Mouse (Mus musculus) neural tube, postnatal 0 days (tissue): Measurements from ENCODE around the gene Olfr1225. TPM values are rescaled to one million over a fixed set of nuclear protein-coding genes. Genes with fewer than 3 reads are reported as not detected.

Experiments used
- polyA plus RNA-seq: library from polyadenylated mRNA; unstranded; fragments of >200 nt; fragmentation: Nextera tagmentation; extraction: Ambion mirVana; gene quantifications from 2 replicates; pipeline ENCODE4 v1.2.1, GENCODE M21; 2015

Olfr1225 gene
- polyA plus RNA-seq, result not detected in 2 replicates

GRCm38 (mm10) chr2:89174569-89174968 lies at the start of gene Olfr1225:
Gene Olfr1225, minus strand, starts transcription at chr2:89174669.

GRCm38 (mm10) chr2:89199948-89200347 lies 25.5 kb upstream of the Olfr1225 start, which contains the start of gene Olfr1226:
Gene Olfr1226, minus strand, starts transcription at chr2:89200048.

GRCm38 (mm10) chr2:89163991-89164390 lies 10.5 kb downstream of the Olfr1225 start, which contains the start of gene Olfr1224-ps1:
Gene Olfr1224-ps1, minus strand, starts transcription at chr2:89164091.

GRCm38 (mm10) chr2:89151460-89151859 lies 23.0 kb downstream of the Olfr1225 start, which contains the start of gene Olfr1223:
Gene Olfr1223, minus strand, starts transcription at chr2:89151560.

GRCm38 (mm10) chr2:89132954-89133353 lies 41.5 kb downstream of the Olfr1225 start, which contains the start of gene Olfr1222:
Gene Olfr1222, minus strand, starts transcription at chr2:89133054.

Other genes with a start within 250 kb of the Olfr1225 start
- not detected in 2 replicates for gene Olfr1211, start 236.6 kb downstream of the Olfr1225 start, polyA plus RNA-seq
- gene Olfr1212, start 220.7 kb downstream of the Olfr1225 start, polyA plus RNA-seq, result not detected in 2 replicates
- not detected in 2 replicates for gene Gm13762, start 194.4 kb downstream of the Olfr1225 start, polyA plus RNA-seq
- not detected in 2 replicates for gene Olfr1214, start 182.0 kb downstream of the Olfr1225 start, polyA plus RNA-seq
- not detected in 2 replicates for gene Olfr1215, start 167.7 kb downstream of the Olfr1225 start, polyA plus RNA-seq
- gene Olfr1216, start 156.3 kb downstream of the Olfr1225 start, polyA plus RNA-seq, result not detected in 2 replicates
- not detected in 2 replicates for gene Olfr1217, start 142.6 kb downstream of the Olfr1225 start, polyA plus RNA-seq
- gene Olfr1218, start 113.5 kb downstream of the Olfr1225 start, polyA plus RNA-seq, result not detected in 2 replicates
- gene Olfr1219, start 91.2 kb downstream of the Olfr1225 start, polyA plus RNA-seq, result not detected in 2 replicates
- gene Olfr1220, start 67.8 kb downstream of the Olfr1225 start, polyA plus RNA-seq, result not detected in 2 replicates
- not detected in 2 replicates for gene Olfr1221, start 57.4 kb downstream of the Olfr1225 start, polyA plus RNA-seq
- gene Olfr1222, start 41.6 kb downstream of the Olfr1225 start, polyA plus RNA-seq, result not detected in 2 replicates
- gene Olfr1223, start 23.1 kb downstream of the Olfr1225 start, polyA plus RNA-seq, result not detected in 2 replicates
- gene Olfr1224-ps1, start 10.6 kb downstream of the Olfr1225 start, polyA plus RNA-seq, result not detected in 2 replicates
- not detected in 2 replicates for gene Olfr1226, start 25.4 kb upstream of the Olfr1225 start, polyA plus RNA-seq
- not detected in 2 replicates for gene Olfr1228, start 79.4 kb upstream of the Olfr1225 start, polyA plus RNA-seq
- not detected in 2 replicates for gene Olfr1229, start 113.3 kb upstream of the Olfr1225 start, polyA plus RNA-seq
- not detected in 2 replicates for gene Olfr1230, start 122.6 kb upstream of the Olfr1225 start, polyA plus RNA-seq
- gene Olfr1231, start 132.4 kb upstream of the Olfr1225 start, polyA plus RNA-seq, result not detected in 2 replicates
- not detected in 2 replicates for gene Olfr1232, start 155.0 kb upstream of the Olfr1225 start, polyA plus RNA-seq
- not detected in 2 replicates for gene Olfr1233, start 167.7 kb upstream of the Olfr1225 start, polyA plus RNA-seq
- gene Olfr1234, start 190.2 kb upstream of the Olfr1225 start, polyA plus RNA-seq, result not detected in 2 replicates
- not detected in 2 replicates for gene Olfr1238, start 235.0 kb upstream of the Olfr1225 start, polyA plus RNA-seq
- not detected in 2 replicates for gene Olfr1239, start 245.7 kb upstream of the Olfr1225 start, polyA plus RNA-seq